Mouse (Mus musculus) liver, embryonic 15.5 days (tissue): Measurements from ENCODE around the gene Bmp8b. TPM values are rescaled to one million over a fixed set of nuclear protein-coding genes. Genes with fewer than 3 reads are reported as not detected.

Experiments
- polyA plus RNA-seq: library from polyadenylated mRNA; unstranded; fragments of >200 nt; fragmentation: Nextera tagmentation; extraction: Ambion mirVana; gene quantifications from 2 replicates; pipeline ENCODE4 v1.2.1, GENCODE M21; 2015

The Bmp8b gene
- polyA plus RNA-seq, 1 experiment from 2014 or later: 0.25 TPM

Other genes starting within 250 kb of the Bmp8b start
- 24.6 and 25.4 TPM in 2 replicates for gene Cap1, start 219.1 kb upstream of the Bmp8b start, polyA plus RNA-seq
- gene Mfsd2a, start 144.0 kb upstream of the Bmp8b start, polyA plus RNA-seq: 0.05 and 0.06 TPM in 2 replicates
- gene Mycl, start 109.5 kb upstream of the Bmp8b start, polyA plus RNA-seq: 0.89 and 1.2 TPM in 2 replicates
- 5.7 and 6.3 TPM in 2 replicates for gene Trit1, start 88.6 kb upstream of the Bmp8b start, polyA plus RNA-seq
- gene Oxct2b, start 11.1 kb downstream of the Bmp8b start, polyA plus RNA-seq: not detected in 2 replicates
- gene Ppie, start 34.8 kb downstream of the Bmp8b start, polyA plus RNA-seq: 36.8 TPM in 2 replicates
- gene Hpcal4, start 78.1 kb downstream of the Bmp8b start, polyA plus RNA-seq: 0.03 TPM in 1 of 2 replicates, not detected in the other
- gene Nt5c1a, start 96.3 kb downstream of the Bmp8b start, polyA plus RNA-seq: not detected in 2 replicates
- 1.2 TPM in 2 replicates for gene Heyl, start 128.4 kb downstream of the Bmp8b start, polyA plus RNA-seq
- gene Pabpc4, start 157.2 kb downstream of the Bmp8b start, polyA plus RNA-seq: 79.4 and 99.7 TPM in 2 replicates
- gene Oxct2a, start 218.5 kb downstream of the Bmp8b start, polyA plus RNA-seq: not detected in 2 replicates
- gene Bmp8a, start 238.1 kb downstream of the Bmp8b start, polyA plus RNA-seq: 0.13 and 0.24 TPM in 2 replicates